ENCODE assay signal across 8 mouse cellular contexts in genomic region chr6:146008450-146008981, GRCm38 (mm10).
DNase-seq lines count a peak whose midpoint lies in the region; TF ChIP-seq lines count a peak whose summit lies in the region.

No protein-coding gene starts in this region.

- H3K4me3 ChIP-seq in gastrocnemius, adult 2 months: no peak overlapping the region

- TF ChIP-seq CTCF in gastrocnemius, adult 2 months (IDR thresholded peaks at IDR 0.05): no peak

- intact Hi-C loops in gastrocnemius, adult 2 months (cut with DNase I): no loop called here
- intact Hi-C loops in heart, postnatal 14 days (cut with DNase I): no loop called here

- H3K27ac ChIP-seq in gastrocnemius, adult 2 months: peak overlapping the region; percentile 12; the same call in 1 of the 2 replicates

- no peak for DNase-seq in gastrocnemius, adult 2 months
- no peak for DNase-seq in gastrocnemius, adult 18-20 months (ENCODE audit: low spot score)
- peak; percentile 25 for DNase-seq in ovary, postnatal 36 days (ENCODE audit: low spot score)
- no peak for DNase-seq in ovary, adult 18-20 months (ENCODE audit: low spot score)
- DNase-seq in heart, postnatal 14 days: peak; percentile 37 to 61
- DNase-seq in lung, postnatal 4 days: peak; percentile 37 to 52
- DNase-seq in B cell, adult 2 months: no peak
- no peak for DNase-seq in ovary, postnatal 10 days (ENCODE audit: low spot score)

Comparison
In these comparisons a context has a peak if more than half of its experiments do, and no peak if none do; other contexts are left out.
1. DNase-seq: peak in ovary, postnatal 36 days (single experiment), heart, postnatal 14 days (2 of 2) and lung, postnatal 4 days (2 of 2); none in gastrocnemius, adult 2 months (single experiment), gastrocnemius, adult 18-20 months (single experiment), ovary, adult 18-20 months (single experiment), B cell, adult 2 months (0 of 2) and ovary, postnatal 10 days (single experiment).